Mouse (Mus musculus) myocyte (in vitro differentiated cells): ENCODE data around the gene Fasn. TPM values are rescaled to one million over a fixed set of nuclear protein-coding genes. Genes with fewer than 3 reads are reported as not detected.
"Not testable (repeated sequence)": the region's sequence is repeated elsewhere in the genome, so short reads cannot be mapped to it uniquely, and the experiment has no call there.

Experiments used
- H3K27me3 ChIP-seq: one replicate; pipeline ENCODE4 v1.6.1; 2011; ENCODE audit not compliant: control insufficient read depth, insufficient read depth, insufficient read length
- H3K36me3 ChIP-seq: one replicate; pipeline ENCODE4 v1.6.1; 2011; ENCODE audit not compliant: control insufficient read depth, insufficient read depth
- H3K4me2 ChIP-seq: one replicate; pipeline ENCODE4 v1.6.1; 2011; ENCODE audit warnings: low read depth, control low read depth
- H3K4me3 ChIP-seq: one replicate; pipeline ENCODE4 v1.5.1; 2011; ENCODE audit warnings: mild to moderate bottlenecking, control low read depth, moderate library complexity
- H3K79me2 ChIP-seq: one replicate; pipeline ENCODE4 v1.6.1; 2011; ENCODE audit not compliant: control insufficient read depth, insufficient read depth
- H3ac ChIP-seq: one replicate; pipeline ENCODE4 v1.6.1; 2011; ENCODE audit not compliant: control insufficient read depth, insufficient read length
- CEBPB ChIP-seq: IDR thresholded peaks from 2 replicates; pipeline ENCODE4 v1.6.1; 2011; ENCODE audit warnings: mild to moderate bottlenecking, moderate library complexity; ENCODE audit not compliant: poor library complexity, insufficient read depth, severe bottlenecking
- E2F4 ChIP-seq: IDR thresholded peaks from one replicate; pipeline ENCODE4 v1.6.1; 2011; ENCODE audit warnings: mild to moderate bottlenecking, control low read depth, moderate library complexity; ENCODE audit not compliant: insufficient read depth
- MAX ChIP-seq: IDR thresholded peaks from one replicate; pipeline ENCODE4 v1.6.1; 2011; ENCODE audit warnings: low read depth, mild to moderate bottlenecking, control low read depth
- MYOD1 ChIP-seq, 3 experiments: IDR thresholded peaks; one replicate each; pipeline ENCODE4 v1.6.1; 2011; ENCODE audit warnings: control low read depth in 2 of 3, low read depth in 2 of 3, mild to moderate bottlenecking in 2 of 3, moderate library complexity in 1 of 3; ENCODE audit not compliant: insufficient read length in 2 of 3, control insufficient read depth in 1 of 3
- MYOG ChIP-seq, 3 experiments: IDR thresholded peaks; one replicate each; pipeline ENCODE4 v1.6.1; 2011; ENCODE audit warnings: control low read depth in 2 of 3, low read depth in 2 of 3, mild to moderate bottlenecking in 2 of 3; ENCODE audit not compliant: insufficient read length in 2 of 3, control insufficient read depth in 1 of 3, insufficient read depth in 1 of 3
- POLR2A ChIP-seq: IDR thresholded peaks from one replicate; pipeline ENCODE4 v1.6.1; 2011; ENCODE audit warnings: low read depth, mild to moderate bottlenecking, control low read depth, moderate library complexity; ENCODE audit not compliant: insufficient read length
- POLR2AphosphoS2 ChIP-seq: IDR thresholded peaks from one replicate; pipeline ENCODE4 v1.6.1; 2011; ENCODE audit warnings: low read depth, control low read depth; ENCODE audit not compliant: insufficient read length
- REST ChIP-seq: IDR thresholded peaks from one replicate; pipeline ENCODE4 v1.6.1; 2011; ENCODE audit warnings: mild to moderate bottlenecking, control low read depth, moderate library complexity; ENCODE audit not compliant: insufficient read depth, insufficient read length
- SRF ChIP-seq: IDR thresholded peaks from one replicate; pipeline ENCODE4 v1.6.1; 2011; ENCODE audit warnings: low read depth; ENCODE audit not compliant: control insufficient read depth, insufficient read length
- TCF12 ChIP-seq: IDR thresholded peaks from one replicate; pipeline ENCODE4 v1.6.1; 2011; ENCODE audit warnings: mild to moderate bottlenecking, control low read depth; ENCODE audit not compliant: poor library complexity, insufficient read depth, severe bottlenecking
- TCF3 ChIP-seq: IDR thresholded peaks from one replicate; pipeline ENCODE4 v1.6.1; 2011; ENCODE audit warnings: low read depth, control low read depth; ENCODE audit not compliant: insufficient read length
- USF1 ChIP-seq: IDR thresholded peaks from one replicate; pipeline ENCODE4 v1.6.1; 2011; ENCODE audit warnings: low read depth, mild to moderate bottlenecking, control low read depth, moderate library complexity
- polyA plus RNA-seq: library from polyadenylated mRNA; unstranded; fragments of >200 nt; fragmentation: generic; extraction: Trizol; gene quantifications from one replicate; pipeline ENCODE4 v1.2.1, GENCODE M21; 2012; ENCODE audit warnings: missing spikeins

The Fasn gene
- polyA plus RNA-seq, 1 experiment, result 226 TPM

GRCm38 (mm10) chr11:120796614-120796946 lies 27.8 kb downstream of the Fasn start:
- no peak for TF ChIP-seq MYOG (IDR thresholded peaks at IDR 0.05; ENCODE audit: control insufficient read depth in 1 of 3, insufficient read depth in 1 of 3, insufficient read length in 2 of 3, low read depth in 2 of 3)
- TF ChIP-seq TCF12, result no peak
- no peak for TF ChIP-seq USF1
- no peak for TF ChIP-seq TCF3
- TF ChIP-seq POLR2AphosphoS2, result no peak
- no peak for TF ChIP-seq MYOD1 (IDR thresholded peaks at IDR 0.05; ENCODE audit: control insufficient read depth in 1 of 3, insufficient read length in 2 of 3, low read depth in 2 of 3)
- no peak for TF ChIP-seq REST
- TF ChIP-seq POLR2A, result no peak
- TF ChIP-seq CEBPB, result no peak
- no peak for TF ChIP-seq E2F4
- TF ChIP-seq SRF, result no peak
- TF ChIP-seq MAX, result no peak
- H3K27me3 ChIP-seq, result no peaks in the 10 kb centered on the region
- peak overlapping the region; percentile 79 for H3K4me2 ChIP-seq
- peak overlapping the region; percentile 62 for H3ac ChIP-seq
- H3K36me3 ChIP-seq, result no peaks in the 10 kb centered on the region
- H3K79me2 ChIP-seq, result peaks cover 16% of the 10 kb centered on the region
- peak overlapping the region; percentile 79 for H3K4me3 ChIP-seq

- peak within 1 kb of the TSS; percentile 79 for H3K4me3 ChIP-seq
- H3K79me2 ChIP-seq, result peaks cover 16% of the 10 kb centered on the region
- H3ac ChIP-seq, result peak within 1 kb of the TSS; percentile 62
- H3K4me2 ChIP-seq, result peak within 1 kb of the TSS; percentile 93
- peak; percentile 77 for TF ChIP-seq POLR2AphosphoS2
- TF ChIP-seq MAX, result no peak
- peak; percentile 76 for TF ChIP-seq POLR2A
- peak; percentile 79 for TF ChIP-seq SRF
- peak in 2 of 3 experiments; percentile 38 to 63 for TF ChIP-seq MYOG (IDR thresholded peaks at IDR 0.05; ENCODE audit: control insufficient read depth in 1 of 3, insufficient read depth in 1 of 3, insufficient read length in 2 of 3, low read depth in 2 of 3)
- TF ChIP-seq USF1, result peak; percentile 20
- TF ChIP-seq E2F4, result no peak
- TF ChIP-seq CEBPB, result 0 out of 2 replicates have a peak, but pooled peaks have one; percentile 28
- peaks cover under 1% of the 10 kb centered on the region for H3K36me3 ChIP-seq
- no peaks in the 10 kb centered on the region for H3K27me3 ChIP-seq
Observed at GRCm38 (mm10) chr11:120795756-120796613, 28.4 kb downstream of the Fasn start, which contains the start of gene Dus1l. Gene Dus1l, minus strand, starts transcription at chr11:120796403.

- no peaks in the 10 kb centered on the region for H3K27me3 ChIP-seq
- no peak overlapping the region for H3K4me2 ChIP-seq
- peaks cover 16% of the 10 kb centered on the region for H3K79me2 ChIP-seq
- no peak overlapping the region for H3ac ChIP-seq
- no peak overlapping the region for H3K4me3 ChIP-seq
- peaks cover 15% of the 10 kb centered on the region for H3K36me3 ChIP-seq
- no peak for TF ChIP-seq REST
Observed at GRCm38 (mm10) chr11:120792652-120793051, 31.7 kb downstream of the Fasn start.

GRCm38 (mm10) chr11:120789810-120790209 lies 34.5 kb downstream of the Fasn start:
- H3K79me2 ChIP-seq, result peaks cover 15% of the 10 kb centered on the region
- H3ac ChIP-seq, result no peak overlapping the region
- TF ChIP-seq SRF (no peak), MYOD1 (IDR thresholded peaks at IDR 0.05; ENCODE audit: control insufficient read depth in 1 of 3, insufficient read length in 2 of 3, low read depth in 2 of 3) (no peak), TCF12 (no peak), TCF3 (no peak), MYOG (IDR thresholded peaks at IDR 0.05; ENCODE audit: control insufficient read depth in 1 of 3, insufficient read depth in 1 of 3, insufficient read length in 2 of 3, low read depth in 2 of 3) (no peak), E2F4 (no peak), USF1 (no peak), MAX (no peak), POLR2AphosphoS2 (no peak), POLR2A (no peak), REST (no peak), CEBPB (no peak)
- no peak overlapping the region for H3K4me3 ChIP-seq
- H3K4me2 ChIP-seq, result no peak overlapping the region
- no peaks in the 10 kb centered on the region for H3K27me3 ChIP-seq
- H3K36me3 ChIP-seq, result peaks cover 26% of the 10 kb centered on the region

- Histone ChIP-seq H3K4me3 (no peak overlapping the region), H3K4me2 (no peak overlapping the region), H3K79me2 (peaks cover 16% of the 10 kb centered on the region), H3ac (no peak overlapping the region), H3K36me3 (peaks cover 26% of the 10 kb centered on the region), H3K27me3 (no peaks in the 10 kb centered on the region)
- TF ChIP-seq POLR2AphosphoS2 (no peak), MYOG (IDR thresholded peaks at IDR 0.05; ENCODE audit: control insufficient read depth in 1 of 3, insufficient read depth in 1 of 3, insufficient read length in 2 of 3, low read depth in 2 of 3) (no peak), MAX (no peak), SRF (no peak), MYOD1 (IDR thresholded peaks at IDR 0.05; ENCODE audit: control insufficient read depth in 1 of 3, insufficient read length in 2 of 3, low read depth in 2 of 3) (no peak), REST (no peak)
Observed at GRCm38 (mm10) chr11:120789355-120789754, 35.0 kb downstream of the Fasn start.

GRCm38 (mm10) chr11:120788460-120788859 lies 35.9 kb downstream of the Fasn start:
- peaks cover 26% of the 10 kb centered on the region for H3K36me3 ChIP-seq
- H3ac ChIP-seq, H3K4me2 ChIP-seq, H3K4me3 ChIP-seq, H3K27me3 ChIP-seq: not testable (repeated sequence)
- H3K79me2 ChIP-seq, result peaks cover 17% of the 10 kb centered on the region
